Mouse (Mus musculus): Measurements from ENCODE around the gene Slc6a4.

Slc6a4 gene

GRCm38 (mm10) chr11:76997916-76998704, at the start of gene Slc6a4:
TSS of gene Slc6a4 (plus strand) at chr11:76998603.
- DNase-seq = no peak

GRCm38 (mm10) chr11:76953536-76953935, 44.9 kb upstream of the Slc6a4 start:
- no peak for DNase-seq

GRCm38 (mm10) chr11:76965703-76966102, 32.7 kb upstream of the Slc6a4 start:
- DNase-seq = no peak

GRCm38 (mm10) chr11:76970328-76970727, 28.1 kb upstream of the Slc6a4 start:
- no peak for DNase-seq

GRCm38 (mm10) chr11:76974680-76975319, 23.6 kb upstream of the Slc6a4 start:
- DNase-seq = no peak

GRCm38 (mm10) chr11:76981570-76982141, 16.7 kb upstream of the Slc6a4 start:
- no peak for DNase-seq

GRCm38 (mm10) chr11:76982415-76982814, 16.0 kb upstream of the Slc6a4 start:
- DNase-seq = no peak

- DNase-seq = no peak
These were observed 14.8 kb upstream of the Slc6a4 start for GRCm38 (mm10) chr11:76983641-76984040.

GRCm38 (mm10) chr11:76984173-76984572, 14.2 kb upstream of the Slc6a4 start:
- no peak for DNase-seq

GRCm38 (mm10) chr11:76990839-76991238, 7.6 kb upstream of the Slc6a4 start:
- no peak for DNase-seq

GRCm38 (mm10) chr11:76992886-76993285, 5.5 kb upstream of the Slc6a4 start:
- DNase-seq = no peak

GRCm38 (mm10) chr11:76995966-76996672, 2.3 kb upstream of the Slc6a4 start:
- peak; percentile 21 for DNase-seq

GRCm38 (mm10) chr11:76997305-76997704, 1.1 kb upstream of the Slc6a4 start:
- DNase-seq = peak; percentile 86

- no peak for DNase-seq
These were observed 363 bp downstream of the Slc6a4 start for GRCm38 (mm10) chr11:76998705-76999226.

- no peak for DNase-seq
These were observed 2.3 kb downstream of the Slc6a4 start for GRCm38 (mm10) chr11:77000741-77001140.

- DNase-seq = no peak
These were observed 4.0 kb downstream of the Slc6a4 start for GRCm38 (mm10) chr11:77002361-77002760.

GRCm38 (mm10) chr11:77005881-77006280, 7.5 kb downstream of the Slc6a4 start:
- no peak for DNase-seq

- no peak for DNase-seq
These were observed 8.2 kb downstream of the Slc6a4 start for GRCm38 (mm10) chr11:77006616-77007015.

- DNase-seq = no peak
These were observed 10.9 kb downstream of the Slc6a4 start for GRCm38 (mm10) chr11:77009069-77010025.

GRCm38 (mm10) chr11:77010762-77011475, 12.5 kb downstream of the Slc6a4 start:
- no peak for DNase-seq

GRCm38 (mm10) chr11:77018046-77018445, 19.6 kb downstream of the Slc6a4 start:
- no peak for DNase-seq

Measured in lung, postnatal 14 days (tissue).